Mouse (Mus musculus): ENCODE data around the gene Samhd1. TPM values are rescaled to one million over a fixed set of nuclear protein-coding genes. Genes with fewer than 3 reads are reported as not detected.
"Not testable (repeated sequence)": the region's sequence is repeated elsewhere in the genome, so short reads cannot be mapped to it uniquely, and the experiment has no call there.

Gene Samhd1
- polyA plus RNA-seq (2015; fragmentation: Nextera tagmentation; extraction: Ambion mirVana), result 12.0 and 12.9 TPM in 2 replicates

DNA sequence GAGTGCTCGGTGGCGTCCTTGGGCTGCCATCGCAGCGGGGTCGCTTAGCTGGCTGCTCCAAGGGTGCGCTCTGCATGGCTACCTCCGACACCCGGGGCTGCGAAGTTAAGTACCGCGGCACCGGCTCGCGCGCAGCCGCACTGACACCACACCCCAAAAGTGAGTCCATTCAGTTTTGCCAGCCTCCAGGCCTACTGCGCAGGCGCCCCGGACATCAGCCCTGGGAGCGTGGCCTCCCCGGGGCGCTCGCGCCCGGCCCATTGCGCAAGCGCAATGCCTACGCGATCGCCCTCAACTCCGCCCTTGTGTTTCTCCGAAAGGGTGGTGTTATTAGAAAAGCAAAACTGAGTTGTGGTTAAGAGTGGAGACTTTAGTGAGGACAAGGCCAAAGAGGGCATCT, at the start of gene Samhd1:
Gene Samhd1, minus strand, starts transcription at position 252 of the 400 bp plus-strand sequence.
- Histone ChIP-seq H3K9ac (peak within 1 kb of the TSS; percentile 76), H3K9me3 (peaks cover 8% of the 10 kb centered on the region; the same call in 1 of the 2 replicates), H3K4me3 (peak within 1 kb of the TSS; percentile 75), H3K27ac (replicated peaks) (peak within 1 kb of the TSS; percentile 39; the same call in 1 of the 2 replicates), H3K4me2 (peak within 1 kb of the TSS; percentile 97), H3K36me3 (no peaks in the 10 kb centered on the region), H3K4me1 (replicated peaks) (peaks cover 17% of the 10 kb centered on the region), H3K27me3 (no peaks in the 10 kb centered on the region)
- peak; percentile 93 for ATAC-seq (ENCODE audit: low read depth)
- under 1% methylated on average over 32 of the region's 32 CpGs for WGBS

DNA sequence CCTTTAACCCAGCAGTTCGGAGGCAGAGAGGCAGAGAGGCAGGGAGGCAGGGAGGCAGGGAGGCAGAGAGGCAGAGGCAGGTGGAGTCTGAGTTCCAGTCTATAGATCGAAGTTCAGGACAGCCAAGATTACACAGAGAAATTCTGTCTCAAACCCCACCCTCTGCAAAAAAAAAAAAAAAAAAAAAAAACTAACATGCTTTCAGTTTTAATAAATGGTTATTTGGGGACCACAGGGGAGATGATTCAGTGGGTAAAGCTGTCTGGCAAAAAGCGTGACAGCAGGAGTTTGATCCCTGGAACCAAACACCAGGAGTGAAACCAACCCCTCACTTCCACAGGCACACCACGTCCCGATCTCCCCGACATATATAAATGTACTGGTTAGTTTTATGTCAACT, 43.1 kb upstream of the Samhd1 start:
- no peak for ATAC-seq (ENCODE audit: low read depth)
- no peak overlapping the region for H3K9ac ChIP-seq
- peaks cover 47% of the 10 kb centered on the region for H3K36me3 ChIP-seq
- no peak overlapping the region for H3K4me3 ChIP-seq
- no peak overlapping the region for H3K27ac ChIP-seq (replicated peaks)
- H3K4me2 ChIP-seq, result no peak overlapping the region
- H3K4me1 ChIP-seq (replicated peaks), result no peaks in the 10 kb centered on the region
- 90% methylated on average over 6 of the region's 6 CpGs for WGBS
- no peaks in the 10 kb centered on the region for H3K9me3 ChIP-seq
- no peaks in the 10 kb centered on the region for H3K27me3 ChIP-seq

DNA sequence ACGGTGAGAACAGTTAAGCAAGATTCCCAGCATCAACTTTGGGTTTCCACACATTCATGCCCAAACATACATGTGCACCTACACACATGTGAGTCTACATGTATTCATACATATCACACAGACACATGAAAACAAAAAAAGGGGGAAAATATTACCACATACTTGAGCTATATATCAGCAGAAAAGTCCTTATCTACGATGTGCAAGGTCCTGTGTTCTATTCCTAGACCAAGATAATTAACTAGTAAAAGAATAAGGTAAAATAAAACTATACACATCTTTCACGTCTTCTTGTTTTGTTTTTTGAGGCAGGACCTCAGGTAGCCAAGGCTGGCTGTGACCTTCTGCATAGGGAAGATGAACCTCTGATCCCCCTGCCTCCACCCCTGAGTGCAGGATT, 41.2 kb upstream of the Samhd1 start:
- peaks cover 46% of the 10 kb centered on the region for H3K36me3 ChIP-seq

DNA sequence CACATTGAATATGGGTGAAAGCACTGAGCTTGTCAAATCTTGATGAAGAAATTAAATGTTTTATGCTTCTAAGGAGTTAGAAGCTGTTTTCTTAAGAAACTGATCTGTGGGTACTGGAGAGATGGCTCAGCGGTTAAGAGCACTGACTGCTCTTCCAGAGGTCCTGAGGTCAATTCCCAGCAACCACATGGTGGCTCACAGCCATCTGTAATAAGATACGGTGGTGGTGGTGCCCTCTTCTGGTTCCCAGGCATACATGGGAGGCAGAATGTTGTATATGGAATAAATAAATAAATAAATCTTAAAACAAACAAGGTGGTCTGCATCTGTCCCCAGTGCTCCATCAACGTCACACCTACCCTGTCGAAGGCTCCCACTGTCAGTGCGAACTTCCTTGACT, 39.4 kb upstream of the Samhd1 start:
- Histone ChIP-seq H3K36me3 (peaks cover 43% of the 10 kb centered on the region), H3K9me3 (no peaks in the 10 kb centered on the region), H3K27ac (replicated peaks) (no peak overlapping the region), H3K27me3 (no peaks in the 10 kb centered on the region), H3K9ac (no peak overlapping the region), H3K4me2 (no peak overlapping the region), H3K4me3 (no peak overlapping the region), H3K4me1 (replicated peaks) (peaks cover 10% of the 10 kb centered on the region)
- no peak for ATAC-seq (ENCODE audit: low read depth)
- 81% methylated on average over 5 of the region's 5 CpGs for WGBS

More for the DNA sequence above, 41.2 kb upstream of the Samhd1 start:
- no peaks in the 10 kb centered on the region for H3K27me3 ChIP-seq
- WGBS, result 93% methylated on average over 3 of the region's 3 CpGs
- no peak overlapping the region for H3K9ac ChIP-seq
- no peak overlapping the region for H3K27ac ChIP-seq (replicated peaks)
- no peaks in the 10 kb centered on the region for H3K9me3 ChIP-seq
- H3K4me3 ChIP-seq, result no peak overlapping the region
- no peak for ATAC-seq (ENCODE audit: low read depth)
- no peaks in the 10 kb centered on the region for H3K4me1 ChIP-seq (replicated peaks)
- no peak overlapping the region for H3K4me2 ChIP-seq

DNA sequence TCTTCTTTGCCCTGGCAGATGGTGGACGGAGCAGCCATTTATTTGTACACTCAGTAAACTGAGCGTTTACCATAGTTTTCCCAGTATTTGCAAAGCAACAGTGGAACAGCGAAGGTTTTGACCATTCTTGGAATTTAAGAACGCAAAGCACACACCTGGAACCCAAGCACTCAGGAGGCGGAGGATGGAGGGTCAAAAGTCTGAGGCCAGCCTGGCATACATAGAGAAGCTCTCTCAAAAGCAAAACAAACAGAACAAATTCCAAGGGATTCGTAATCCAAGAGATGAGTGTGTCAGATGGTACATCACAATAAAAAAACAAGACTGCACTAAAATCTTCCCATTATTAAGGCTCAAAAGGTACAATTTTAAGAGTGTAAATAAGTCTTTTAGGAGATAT, 38.5 kb upstream of the Samhd1 start:
- Histone ChIP-seq H3K27me3 (no peaks in the 10 kb centered on the region), H3K4me1 (replicated peaks) (peaks cover 10% of the 10 kb centered on the region), H3K4me2 (no peak overlapping the region), H3K36me3 (peaks cover 48% of the 10 kb centered on the region), H3K9ac (no peak overlapping the region), H3K27ac (replicated peaks) (no peak overlapping the region), H3K9me3 (no peaks in the 10 kb centered on the region), H3K4me3 (no peak overlapping the region)
- no peak for ATAC-seq (ENCODE audit: low read depth)
- WGBS, result 96% methylated on average over 6 of the region's 6 CpGs

DNA sequence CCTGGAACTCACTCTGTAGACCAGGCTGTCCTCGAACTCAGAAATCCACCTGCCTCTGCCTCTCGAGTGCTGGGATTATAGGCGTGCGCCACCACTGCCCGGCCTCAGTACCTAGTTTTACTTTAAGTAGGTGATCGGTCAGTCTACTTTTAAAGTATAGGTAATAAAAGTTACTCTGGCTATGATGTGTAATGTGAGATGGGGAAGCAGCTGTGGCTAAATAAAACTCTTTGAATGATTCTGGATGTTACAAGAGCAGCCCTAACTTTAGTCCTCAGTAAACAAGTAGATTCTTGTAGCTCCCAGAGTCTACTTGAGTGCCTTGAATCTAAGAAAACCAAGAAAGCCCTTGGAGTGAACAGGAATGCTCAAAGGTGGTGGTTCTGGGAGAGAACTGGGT, 37.9 kb upstream of the Samhd1 start:
- H3K9ac ChIP-seq, result no peak overlapping the region
- no peaks in the 10 kb centered on the region for H3K9me3 ChIP-seq
- no peak for ATAC-seq (ENCODE audit: low read depth)
- H3K27ac ChIP-seq (replicated peaks), result no peak overlapping the region
- no peaks in the 10 kb centered on the region for H3K27me3 ChIP-seq
- H3K36me3 ChIP-seq, result peaks cover 51% of the 10 kb centered on the region
- H3K4me3 ChIP-seq, result no peak overlapping the region
- WGBS, result 96% methylated on average over 6 of the region's 6 CpGs
- H3K4me1 ChIP-seq (replicated peaks), result peaks cover 10% of the 10 kb centered on the region
- H3K4me2 ChIP-seq, result no peak overlapping the region

DNA sequence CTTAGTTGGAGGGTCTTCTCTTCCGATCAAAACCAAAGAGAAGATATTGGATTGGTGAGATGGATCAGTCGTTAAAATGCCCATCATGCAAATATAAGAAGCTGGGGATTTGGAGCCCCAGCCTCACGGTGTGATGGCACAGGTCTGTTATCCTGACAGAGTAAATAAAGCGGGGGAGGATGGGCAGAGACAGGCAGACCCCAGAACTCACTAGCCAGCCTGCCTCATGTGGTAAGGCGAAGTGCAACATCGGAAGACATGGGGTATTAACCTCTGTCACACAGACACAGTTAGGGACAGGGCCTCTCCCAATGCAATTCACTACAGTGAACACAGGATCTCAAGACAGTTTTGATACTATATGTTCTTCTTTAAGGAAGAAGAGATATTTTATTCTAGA, 35.6 kb upstream of the Samhd1 start:
- Histone ChIP-seq H3K9ac (no peak overlapping the region), H3K27ac (replicated peaks) (peak overlapping the region; percentile 33; the same call in 1 of the 2 replicates), H3K4me2 (no peak overlapping the region), H3K4me3 (no peak overlapping the region), H3K27me3 (no peaks in the 10 kb centered on the region), H3K36me3 (peaks cover 52% of the 10 kb centered on the region), H3K9me3 (no peaks in the 10 kb centered on the region), H3K4me1 (replicated peaks) (peaks cover 10% of the 10 kb centered on the region)
- 48% methylated on average over 6 of the region's 6 CpGs for WGBS
- peak; percentile 47; the same call in 1 of the 2 replicates for ATAC-seq (ENCODE audit: low read depth)

DNA sequence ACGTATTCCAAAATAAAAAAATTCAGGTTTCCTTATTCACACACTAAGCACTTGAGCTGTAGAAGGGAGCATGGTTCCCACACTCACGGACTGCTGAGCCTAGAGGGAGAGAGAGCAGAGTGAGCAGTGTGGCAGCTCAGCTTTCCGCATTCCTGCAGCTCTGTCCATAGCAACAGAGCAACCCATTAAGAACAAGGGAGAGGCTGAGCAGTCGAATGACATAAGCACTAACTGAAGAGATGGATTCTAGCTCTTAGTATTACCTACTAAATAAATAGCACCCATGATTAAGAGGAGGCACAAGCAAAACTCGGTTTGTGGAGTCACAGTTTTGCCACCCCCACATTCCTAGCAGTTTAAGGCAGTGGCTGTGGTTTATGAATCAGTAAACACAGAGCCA, 35.1 kb upstream of the Samhd1 start:
- Histone ChIP-seq H3K36me3 (peaks cover 48% of the 10 kb centered on the region), H3K9me3 (no peaks in the 10 kb centered on the region), H3K4me3 (no peak overlapping the region), H3K9ac (no peak overlapping the region), H3K27ac (replicated peaks) (peak overlapping the region; percentile 33; the same call in 1 of the 2 replicates), H3K4me1 (replicated peaks) (peaks cover 10% of the 10 kb centered on the region), H3K27me3 (no peaks in the 10 kb centered on the region), H3K4me2 (no peak overlapping the region)
- 22% methylated on average over 5 of the region's 5 CpGs for WGBS
- peak; percentile 84 for ATAC-seq (ENCODE audit: low read depth)

DNA sequence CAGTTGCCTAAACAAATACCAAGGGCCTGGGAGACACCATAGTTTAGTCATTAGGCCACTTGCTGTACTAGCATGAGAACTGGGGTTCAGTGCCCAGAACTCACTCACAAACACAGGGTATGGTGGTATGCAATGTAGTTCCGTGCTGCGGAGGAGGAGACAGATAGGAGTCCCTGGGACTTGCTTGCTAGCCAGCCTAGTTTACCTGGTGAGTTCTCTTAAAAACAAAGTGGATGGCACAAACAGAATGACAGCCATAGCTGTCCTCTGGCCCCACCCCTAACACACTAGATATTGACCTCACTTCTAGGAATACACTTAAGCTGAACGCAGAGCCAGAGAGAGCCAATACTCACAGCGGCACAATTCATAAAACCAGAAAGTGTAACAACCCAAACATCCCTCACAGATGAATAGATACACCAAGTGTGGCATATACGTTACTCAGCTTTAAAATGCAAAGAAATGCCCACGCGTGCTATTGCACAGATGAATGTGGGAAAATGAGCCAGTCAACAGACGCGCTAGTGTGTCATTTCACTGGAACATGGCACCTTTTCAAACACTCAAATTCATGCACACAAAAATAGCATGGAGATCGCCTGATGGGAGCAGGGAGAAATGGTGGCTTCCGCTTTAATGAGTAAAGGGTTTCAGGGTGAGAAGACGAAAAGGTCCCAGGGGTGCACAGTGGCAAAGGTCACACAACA, 31.5 kb upstream of the Samhd1 start:
- Histone ChIP-seq H3K27me3 (no peaks in the 10 kb centered on the region), H3K36me3 (peaks cover 46% of the 10 kb centered on the region), H3K4me1 (replicated peaks) (peaks cover 10% of the 10 kb centered on the region), H3K27ac (replicated peaks) (no peak overlapping the region), H3K9ac (no peak overlapping the region), H3K9me3 (no peaks in the 10 kb centered on the region), H3K4me3 (no peak overlapping the region), H3K4me2 (no peak overlapping the region)
- 93% methylated on average over 12 of the region's 12 CpGs for WGBS
- no peak for ATAC-seq (ENCODE audit: low read depth)

DNA sequence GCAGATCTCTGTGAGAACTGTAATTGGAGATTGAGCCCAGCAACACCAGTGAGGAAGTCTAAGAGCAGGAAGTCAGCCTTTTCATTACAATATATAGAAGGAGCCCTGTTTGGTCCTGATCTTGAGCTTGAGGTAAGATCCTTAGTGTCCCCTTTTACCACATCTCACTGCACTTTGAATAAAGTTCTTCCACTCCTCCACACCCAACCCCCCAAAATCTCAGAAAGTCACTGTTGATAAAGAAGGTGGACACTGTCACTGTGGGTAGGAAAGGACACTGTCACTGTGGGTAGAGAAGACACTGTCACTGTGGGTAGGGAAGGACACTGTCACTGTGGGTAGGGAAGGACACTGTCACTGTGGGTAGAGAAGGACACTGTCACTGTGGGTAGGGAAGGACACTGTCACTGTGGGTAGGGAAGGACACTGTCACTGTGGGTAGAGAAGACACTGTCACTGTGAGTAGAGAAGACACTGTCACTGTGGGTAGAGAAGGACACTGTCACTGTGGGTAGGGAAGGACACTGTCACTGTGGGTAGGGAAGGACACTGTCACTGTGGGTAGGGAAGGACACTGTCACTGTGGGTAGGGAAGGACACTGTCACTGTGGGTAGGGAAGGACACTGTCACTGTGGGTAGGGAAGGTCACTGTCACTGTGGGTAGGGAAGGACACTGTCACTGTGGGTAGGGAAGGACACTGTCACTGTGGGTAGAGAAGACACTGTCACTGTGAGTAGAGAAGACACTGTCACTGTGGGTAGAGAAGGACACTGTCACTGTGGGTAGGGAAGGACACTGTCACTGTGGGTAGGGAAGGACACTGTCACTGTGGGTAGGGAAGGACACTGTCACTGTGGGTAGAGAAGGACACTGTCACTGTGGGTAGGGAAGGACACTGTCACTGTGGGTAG, 30.5 kb upstream of the Samhd1 start:
- H3K4me3 ChIP-seq; H3K9me3 ChIP-seq; H3K4me1 ChIP-seq (replicated peaks); H3K27ac ChIP-seq (replicated peaks); H3K9ac ChIP-seq; ATAC-seq (ENCODE audit: low read depth); H3K4me2 ChIP-seq; H3K27me3 ChIP-seq: not testable (repeated sequence)
- peaks cover 51% of the 10 kb centered on the region for H3K36me3 ChIP-seq

DNA sequence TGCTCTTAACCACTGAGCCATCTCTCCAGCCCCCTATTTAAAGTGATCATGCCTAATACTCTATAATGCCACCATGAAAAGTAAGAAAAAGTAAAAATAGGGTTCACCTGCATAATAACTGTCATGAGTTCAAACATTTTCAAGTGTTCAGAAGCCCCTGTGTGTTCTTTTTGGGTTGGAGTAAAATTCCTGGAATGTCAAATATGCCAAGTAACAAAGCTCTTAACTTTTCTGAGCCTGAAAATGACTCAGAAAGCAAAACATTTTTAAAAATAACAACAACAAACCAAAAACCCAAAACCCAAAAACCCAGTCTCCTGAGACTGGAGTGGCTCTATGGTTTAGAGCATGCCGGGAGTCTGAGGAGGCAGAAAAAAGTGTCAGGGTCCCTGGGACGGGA, 29.0 kb upstream of the Samhd1 start:
- no peak overlapping the region for H3K4me3 ChIP-seq
- H3K4me1 ChIP-seq (replicated peaks), result no peaks in the 10 kb centered on the region
- ATAC-seq (ENCODE audit: low read depth), result no peak
- no peaks in the 10 kb centered on the region for H3K9me3 ChIP-seq
- H3K9ac ChIP-seq, result no peak overlapping the region
- peaks cover 64% of the 10 kb centered on the region for H3K36me3 ChIP-seq
- H3K27ac ChIP-seq (replicated peaks), result no peak overlapping the region
- H3K4me2 ChIP-seq, result no peak overlapping the region
- H3K27me3 ChIP-seq, result no peaks in the 10 kb centered on the region
- WGBS, result 98% methylated on average over 2 of the region's 2 CpGs

DNA sequence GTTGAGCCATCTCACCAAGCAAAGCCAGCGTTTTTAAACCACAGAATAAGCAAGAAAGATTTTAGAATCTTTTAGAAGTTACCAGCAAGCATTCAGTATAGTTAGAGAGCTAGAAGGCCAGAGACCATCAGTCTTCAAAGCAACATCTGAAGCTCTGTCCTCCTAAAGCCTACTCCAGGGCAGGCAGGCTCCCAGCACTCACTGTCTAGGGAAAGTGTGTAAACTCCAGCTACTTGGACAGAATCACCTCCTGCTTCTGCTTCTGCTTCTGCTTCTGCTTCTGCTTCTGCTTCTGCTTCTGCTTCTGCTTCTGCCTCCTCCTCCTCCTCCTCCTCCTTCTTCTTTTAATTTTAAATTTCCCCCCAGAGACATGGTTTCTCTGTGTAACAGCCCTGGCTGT, 21.0 kb upstream of the Samhd1 start:
- no peaks in the 10 kb centered on the region for H3K27me3 ChIP-seq
- H3K4me3 ChIP-seq, result no peak overlapping the region
- no peak overlapping the region for H3K4me2 ChIP-seq
- H3K4me1 ChIP-seq (replicated peaks), result no peaks in the 10 kb centered on the region
- WGBS, result 100% methylated on average over 1 of the region's 1 CpGs
- no peak overlapping the region for H3K27ac ChIP-seq (replicated peaks)
- no peaks in the 10 kb centered on the region for H3K9me3 ChIP-seq
- no peak overlapping the region for H3K9ac ChIP-seq
- H3K36me3 ChIP-seq, result peaks cover 71% of the 10 kb centered on the region
- ATAC-seq (ENCODE audit: low read depth), result no peak

Data from neural tube, embryonic 13.5 days (tissue).